Mouse (Mus musculus) naive thymus-derived CD4-positive, alpha-beta T cell, adult 2 months (primary cell): Measurements from ENCODE around the gene Gm10643.

Experiments
- DNase-seq: peaks from one replicate; pipeline ENCODE4 v3.0.0-alpha.2; 2011; ENCODE audit warnings: low read depth

Gm10643 gene

DNA sequence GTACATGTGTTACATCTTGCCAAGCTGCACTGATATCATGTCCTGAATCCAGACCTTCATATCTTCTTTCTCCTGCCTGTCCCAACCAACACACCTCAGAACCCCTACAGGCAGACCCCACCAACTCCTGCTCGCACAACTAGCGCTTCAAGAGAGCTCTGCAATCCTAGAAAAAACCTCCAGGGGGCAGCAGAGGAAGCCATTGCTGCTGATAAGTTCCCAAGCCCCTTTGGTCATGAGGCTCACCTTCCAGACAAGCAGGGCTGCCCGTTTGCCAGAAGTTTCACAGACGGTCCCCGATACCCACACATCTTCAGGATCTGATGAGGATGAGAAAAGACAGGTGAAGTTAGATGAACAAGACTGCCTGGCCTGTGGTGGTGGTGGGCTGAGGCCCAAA lies 25.9 kb downstream of the Gm10643 start:
- peak; percentile 91 for DNase-seq

GRCm38 (mm10) chr8:84038015-84038414 lies 26.9 kb downstream of the Gm10643 start:
- DNase-seq, result no peak

- no peak for DNase-seq
Measured at GRCm38 (mm10) chr8:84032777-84033176, 32.2 kb downstream of the Gm10643 start.

DNA sequence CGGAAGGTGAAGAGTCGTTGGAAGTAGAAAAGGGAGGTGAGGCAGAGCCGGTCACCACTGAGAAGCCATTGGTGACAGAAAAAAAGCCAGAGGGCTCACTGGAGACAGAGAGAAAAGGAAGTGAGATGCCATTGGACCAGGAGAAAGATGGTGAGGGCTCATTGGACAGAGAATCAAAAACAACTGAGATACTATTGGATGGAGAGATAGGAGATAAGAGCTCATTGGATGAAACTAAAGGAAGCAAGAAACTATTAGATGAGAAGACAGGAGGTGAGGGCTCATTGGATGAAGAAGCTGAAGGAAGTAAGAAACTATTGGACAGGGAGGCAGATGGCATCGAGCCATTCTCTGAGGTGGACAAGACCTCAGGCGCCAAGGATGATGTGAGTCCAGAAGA lies 35.7 kb downstream of the Gm10643 start:
- no peak for DNase-seq

- DNase-seq, result peak; percentile 44
Measured at GRCm38 (mm10) chr8:84027449-84027848, 37.5 kb downstream of the Gm10643 start.

DNA sequence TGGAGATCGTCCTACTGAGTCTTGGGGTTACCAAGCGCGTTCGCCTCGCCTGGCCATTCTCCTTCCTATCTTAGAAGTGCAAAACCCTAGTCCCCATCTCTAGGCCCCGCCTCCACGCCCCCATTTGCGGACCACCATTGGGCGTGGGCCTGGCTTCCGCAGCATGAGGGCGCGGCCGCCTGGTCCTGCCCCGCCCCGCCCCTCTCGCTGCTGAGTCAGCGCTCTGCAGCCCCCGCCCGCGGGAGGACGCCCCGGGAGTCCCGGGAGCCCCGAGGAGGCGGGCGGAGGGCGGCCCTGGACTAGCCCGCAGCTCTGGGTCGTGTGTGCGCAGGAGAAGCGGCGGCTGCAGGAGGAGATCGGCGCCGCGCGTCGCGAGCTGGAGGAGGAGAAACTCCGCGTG lies 39.1 kb downstream of the Gm10643 start:
- DNase-seq, result peak; percentile 44

- peak; percentile 74 for DNase-seq
Measured at GRCm38 (mm10) chr8:84024171-84024570, 40.8 kb downstream of the Gm10643 start.

DNA sequence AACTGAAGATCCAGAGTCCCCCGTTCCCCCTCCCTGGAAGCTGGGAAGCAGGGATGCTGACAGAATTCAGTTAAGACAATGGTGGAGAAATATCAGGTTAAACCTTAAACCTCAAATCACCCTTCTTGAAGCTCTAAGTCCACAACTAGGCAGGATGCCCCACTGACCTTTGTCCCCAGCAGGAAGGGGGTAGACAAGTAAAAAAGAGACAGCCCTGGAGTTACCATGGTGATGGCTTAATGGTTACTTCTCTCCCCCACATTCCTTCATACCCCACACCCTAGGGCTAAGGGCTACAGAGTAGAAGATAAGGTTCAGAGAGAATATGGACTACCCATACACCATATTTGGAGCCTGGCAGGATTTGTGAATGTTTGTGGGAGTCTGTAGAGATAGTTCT lies 41.3 kb downstream of the Gm10643 start:
- no peak for DNase-seq

- no peak for DNase-seq
Measured at GRCm38 (mm10) chr8:84023085-84023484, 41.9 kb downstream of the Gm10643 start.

DNA sequence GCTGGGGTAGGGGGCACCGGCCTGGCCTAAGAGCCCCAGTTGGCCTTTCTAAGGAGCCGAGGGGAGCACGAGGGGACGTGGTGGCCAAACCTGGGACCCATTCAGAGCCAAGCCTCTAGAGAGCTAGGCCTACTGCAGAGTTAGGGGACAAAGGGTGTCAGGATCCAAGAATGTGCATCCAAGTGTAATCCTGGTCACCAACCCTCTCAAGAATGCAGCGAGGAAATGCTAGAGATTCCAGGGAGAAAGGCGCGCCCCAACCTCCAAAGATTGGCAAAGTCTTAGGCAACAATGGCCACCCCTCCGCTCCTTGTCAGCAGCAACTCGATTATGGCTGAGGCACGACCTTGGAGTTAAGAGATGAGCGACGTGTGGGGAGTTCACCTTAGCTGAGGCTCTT lies 43.4 kb downstream of the Gm10643 start:
- no peak for DNase-seq

DNA sequence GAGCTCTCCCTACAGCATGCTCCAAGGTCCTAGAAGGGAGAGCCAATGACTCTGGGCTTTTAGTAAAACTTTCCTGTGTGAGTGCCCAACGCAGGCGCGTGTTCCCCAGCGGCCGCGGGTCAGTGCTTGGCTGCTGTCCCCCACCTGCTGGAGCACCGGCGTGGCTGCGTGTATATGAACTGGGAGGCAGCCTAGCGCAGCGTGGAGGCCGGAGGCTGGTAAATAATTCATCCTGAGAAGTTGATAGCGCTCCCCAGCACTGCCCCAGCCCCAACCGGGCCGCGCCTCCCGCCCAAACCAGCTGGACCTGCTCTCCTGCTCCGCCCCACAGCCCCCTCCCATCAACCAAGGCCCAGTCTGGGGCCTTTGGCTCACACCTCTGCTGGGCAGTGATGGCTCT lies 43.8 kb downstream of the Gm10643 start, which contains the start of gene Palm3:
TSS of gene Palm3 (plus strand) at position 376 of the 400 bp plus-strand sequence.
- no peak for DNase-seq

GRCm38 (mm10) chr8:84019738-84020137 lies 45.2 kb downstream of the Gm10643 start:
- no peak for DNase-seq

DNA sequence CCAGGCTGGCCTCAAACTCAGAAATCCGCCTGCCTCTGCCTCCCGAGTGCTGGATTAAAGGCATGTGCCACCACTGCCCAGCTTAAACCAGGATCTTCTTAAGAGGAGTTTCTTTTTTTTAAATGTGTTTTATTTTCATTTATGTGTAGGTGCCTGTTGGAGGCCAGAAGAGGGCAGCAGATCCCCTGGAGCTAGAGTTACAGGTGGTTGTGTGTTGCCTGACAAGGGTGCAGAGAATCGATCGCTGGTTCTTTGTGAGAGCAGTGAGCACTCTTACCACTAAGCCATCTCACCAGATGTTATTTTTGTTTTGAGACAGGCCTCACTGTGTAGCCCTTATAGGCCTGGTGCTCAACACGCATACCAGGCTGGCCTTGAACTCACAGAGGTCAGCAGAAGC lies 49.1 kb downstream of the Gm10643 start:
- no peak for DNase-seq
